Mouse (Mus musculus) neural tube, embryonic 11.5 days (tissue): ENCODE data around the gene Actg2. TPM values are rescaled to one million over a fixed set of nuclear protein-coding genes. Genes with fewer than 3 reads are reported as not detected.

Experiments used
- ATAC-seq: fragments of 200-750 bp; cut with Nextera tagmentation; 2 replicates; pipeline ENCODE4 v1.8.0; 2017; ENCODE audit warnings: moderate number of reproducible peaks, mild to moderate bottlenecking, moderate TSS enrichment, moderate library complexity; ENCODE audit not compliant: insufficient read depth, low FRiP score, low TSS enrichment
- DNase-seq: peaks from one replicate; pipeline ENCODE4 v3.0.0-alpha.2; 2015; ENCODE audit warnings: low spot score
- H3K27ac ChIP-seq: fragments of 300-500 bp; sonication (generic); 2 replicates; pipeline ENCODE4 v1.5.1; 2014; ENCODE audit warnings: low read depth, mild to moderate bottlenecking, low read length
- H3K27me3 ChIP-seq: fragments of 300-500 bp; sonication (generic); 2 replicates; pipeline ENCODE4 v1.6.1; 2014; ENCODE audit warnings: mild to moderate bottlenecking, low read length, mixed read lengths; ENCODE audit not compliant: control insufficient read depth, insufficient read depth
- H3K36me3 ChIP-seq: fragments of 300-500 bp; sonication (generic); 2 replicates; pipeline ENCODE4 v1.6.1; 2014; ENCODE audit warnings: mild to moderate bottlenecking, low read length, moderate library complexity, mixed read lengths; ENCODE audit not compliant: control insufficient read depth, insufficient read depth
- H3K4me1 ChIP-seq: fragments of 300-500 bp; sonication (generic); 2 replicates; pipeline ENCODE4 v1.6.1; 2014; ENCODE audit warnings: low read length, mixed read lengths; ENCODE audit not compliant: control insufficient read depth, insufficient read depth
- H3K4me2 ChIP-seq: fragments of 300-500 bp; sonication (generic); 2 replicates; pipeline ENCODE4 v1.6.1; 2014; ENCODE audit warnings: low read depth, mild to moderate bottlenecking, moderate library complexity
- H3K4me3 ChIP-seq: fragments of 300-500 bp; sonication (generic); 2 replicates; pipeline ENCODE4 v1.5.1; 2014; ENCODE audit warnings: low read depth, low read length
- H3K9ac ChIP-seq: fragments of 300-500 bp; sonication (generic); 2 replicates; pipeline ENCODE4 v1.6.1; 2014; ENCODE audit warnings: mild to moderate bottlenecking, low read length
- H3K9me3 ChIP-seq: fragments of 300-500 bp; sonication (generic); 2 replicates; pipeline ENCODE4 v1.6.1; 2016; ENCODE audit warnings: low read length; ENCODE audit not compliant: control insufficient read depth
- WGBS: fragments of 180-500 bp; shearing (Covaris S2); extraction: QIAGEN DNeasy Blood & Tissue Kit; methylation state at CpG from one replicate; pipeline ENCODE4 v1.1.7; 2014; 5-methylcytosine and 5-hydroxymethylcytosine counted together
- polyA plus RNA-seq: library from polyadenylated mRNA; unstranded; fragments of >200 nt; fragmentation: Nextera tagmentation; extraction: Ambion mirVana; gene quantifications from 2 replicates; pipeline ENCODE4 v1.2.1, GENCODE M21; 2014

Gene Actg2
- polyA plus RNA-seq, 1 experiment from 2014 or later = 0.66 TPM

DNA sequence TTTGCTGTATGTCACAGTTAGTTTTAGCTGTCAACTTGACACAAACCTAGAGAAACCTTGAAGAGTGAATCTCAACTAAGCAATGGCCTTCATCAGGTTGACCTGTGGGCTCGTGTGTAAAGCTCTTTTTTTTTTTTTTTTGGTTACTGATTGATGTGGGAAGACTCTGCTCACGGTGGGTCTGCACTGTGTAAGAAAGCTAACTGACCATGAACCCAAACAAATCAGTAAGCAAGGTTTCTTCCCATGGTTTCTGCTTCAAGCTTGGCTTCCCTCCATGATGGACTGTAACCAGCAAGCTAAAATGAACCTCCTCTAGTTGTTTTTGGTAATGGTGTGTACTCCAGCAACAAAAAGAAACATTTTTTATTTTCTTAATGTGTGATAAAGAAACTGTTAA is 56.9 kb downstream of the Actg2 start:
- Histone ChIP-seq H3K36me3 (peaks cover 4% of the 10 kb centered on the region), H3K9me3 (no peaks in the 10 kb centered on the region), H3K4me1 (no peaks in the 10 kb centered on the region), H3K4me3 (no peak overlapping the region), H3K4me2 (no peak overlapping the region), H3K9ac (no peak overlapping the region), H3K27me3 (no peaks in the 10 kb centered on the region), H3K27ac (no peak overlapping the region)
- no peak for ATAC-seq
- DNase-seq = no peak
- 80% methylated on average over 2 of the region's 2 CpGs for WGBS

DNA sequence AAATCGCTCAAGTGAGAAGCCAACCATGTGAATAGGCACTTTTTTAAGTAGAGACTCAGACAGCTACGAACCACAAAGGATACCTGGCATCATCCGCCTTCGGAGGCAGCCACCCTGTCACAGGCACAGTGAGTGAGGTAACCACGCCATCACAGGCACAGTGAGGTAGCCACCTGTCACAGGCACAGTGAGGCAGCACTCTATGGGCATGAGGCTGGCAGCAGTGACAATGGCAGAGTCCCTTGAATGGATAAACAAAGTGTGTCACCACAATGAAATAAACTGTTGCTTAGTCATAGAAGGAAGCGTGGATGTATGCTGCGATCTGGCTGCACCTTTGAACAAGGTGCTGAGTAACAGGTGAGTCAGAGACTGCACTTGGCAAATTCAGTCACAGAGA is 57.4 kb downstream of the Actg2 start:
- ATAC-seq (no peak), DNase-seq (no peak)
- no peaks in the 10 kb centered on the region for H3K4me1 ChIP-seq
- no peak overlapping the region for H3K4me3 ChIP-seq
- no peak overlapping the region for H3K4me2 ChIP-seq
- H3K27ac ChIP-seq = no peak overlapping the region
- H3K36me3 ChIP-seq = peaks cover 4% of the 10 kb centered on the region
- WGBS = 98% methylated on average over 7 of the region's 7 CpGs
- H3K27me3 ChIP-seq = no peaks in the 10 kb centered on the region
- H3K9me3 ChIP-seq = no peaks in the 10 kb centered on the region
- no peak overlapping the region for H3K9ac ChIP-seq

DNA sequence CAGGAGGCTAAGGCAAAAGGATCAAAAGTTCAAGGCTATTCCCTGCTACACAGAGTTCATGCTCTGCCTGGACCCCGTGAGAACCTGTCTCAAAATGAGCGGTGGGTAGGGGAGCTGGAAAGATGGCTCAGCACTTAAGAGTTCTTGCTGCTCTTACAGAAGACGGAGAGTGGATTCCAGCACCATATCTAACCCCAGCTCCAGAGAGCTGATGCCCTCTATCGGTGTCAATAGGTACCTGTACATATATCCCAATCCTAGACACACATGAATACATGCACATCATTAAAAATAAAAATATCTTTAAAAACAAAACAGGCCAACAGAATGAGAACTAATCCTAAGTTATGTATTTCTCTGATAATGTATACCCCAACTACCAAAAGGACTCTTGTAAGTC is 57.8 kb downstream of the Actg2 start:
- DNase-seq = no peak
- no peak overlapping the region for H3K4me2 ChIP-seq
- 75% methylated on average over 4 of the region's 4 CpGs for WGBS
- H3K9me3 ChIP-seq = no peaks in the 10 kb centered on the region
- no peaks in the 10 kb centered on the region for H3K27me3 ChIP-seq
- no peak overlapping the region for H3K27ac ChIP-seq
- no peak for ATAC-seq
- H3K4me1 ChIP-seq = no peaks in the 10 kb centered on the region
- no peak overlapping the region for H3K4me3 ChIP-seq
- H3K9ac ChIP-seq = no peak overlapping the region
- H3K36me3 ChIP-seq = peaks cover 4% of the 10 kb centered on the region; the same call in 1 of the 2 replicates

DNA sequence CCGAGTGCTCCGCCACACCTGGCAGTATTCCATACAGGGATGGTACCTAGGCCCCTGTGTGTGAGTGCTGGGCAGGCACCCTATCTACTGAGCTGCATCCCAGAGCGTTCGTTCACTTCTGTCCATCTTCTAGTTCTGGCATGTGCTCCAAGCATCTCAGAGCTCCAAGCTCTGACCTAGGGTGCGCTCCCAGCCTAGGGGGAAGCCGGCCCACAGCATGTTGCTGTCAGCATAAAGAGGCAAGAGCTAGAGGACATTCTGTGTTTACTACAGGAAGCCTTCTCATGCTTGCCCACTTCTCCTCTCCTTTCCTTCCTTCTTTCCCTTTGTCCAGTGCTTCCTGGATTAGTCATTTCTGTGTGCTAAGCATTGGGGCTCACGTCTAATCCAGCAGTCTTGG is 60.6 kb downstream of the Actg2 start:
- H3K4me3 ChIP-seq = no peak overlapping the region
- WGBS = 83% methylated on average over 7 of the region's 7 CpGs
- H3K4me2 ChIP-seq = no peak overlapping the region
- H3K9ac ChIP-seq = no peak overlapping the region
- DNase-seq (no peak), ATAC-seq (no peak)
- H3K36me3 ChIP-seq = no peaks in the 10 kb centered on the region
- no peaks in the 10 kb centered on the region for H3K9me3 ChIP-seq
- no peak overlapping the region for H3K27ac ChIP-seq
- no peaks in the 10 kb centered on the region for H3K4me1 ChIP-seq
- no peaks in the 10 kb centered on the region for H3K27me3 ChIP-seq

DNA sequence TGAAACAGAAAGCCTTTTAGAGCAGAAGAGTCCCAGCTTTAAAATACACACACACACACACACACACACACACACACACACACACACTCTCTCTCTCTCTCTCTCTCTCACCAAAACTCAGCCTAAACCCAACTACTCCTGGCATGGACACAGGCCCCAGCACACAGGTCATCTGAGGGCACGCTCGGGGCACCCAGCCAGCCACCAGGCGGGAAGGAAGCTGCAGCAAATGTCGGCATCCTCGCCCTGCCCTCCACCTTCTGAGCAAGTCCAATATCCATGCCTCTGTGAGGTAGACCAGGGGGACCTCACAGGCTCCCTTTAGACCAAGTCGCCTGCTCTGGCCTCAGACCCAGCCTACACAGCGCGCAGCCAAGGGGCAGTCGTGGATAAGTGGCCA is 62.8 kb downstream of the Actg2 start:
- H3K4me2 ChIP-seq = no peak overlapping the region
- no peak overlapping the region for H3K4me3 ChIP-seq
- 79% methylated on average over 9 of the region's 9 CpGs for WGBS
- ATAC-seq (no peak), DNase-seq (no peak)
- H3K9me3 ChIP-seq = no peaks in the 10 kb centered on the region
- no peaks in the 10 kb centered on the region for H3K27me3 ChIP-seq
- H3K4me1 ChIP-seq = no peaks in the 10 kb centered on the region
- H3K9ac ChIP-seq = no peak overlapping the region
- no peaks in the 10 kb centered on the region for H3K36me3 ChIP-seq
- no peak overlapping the region for H3K27ac ChIP-seq

DNA sequence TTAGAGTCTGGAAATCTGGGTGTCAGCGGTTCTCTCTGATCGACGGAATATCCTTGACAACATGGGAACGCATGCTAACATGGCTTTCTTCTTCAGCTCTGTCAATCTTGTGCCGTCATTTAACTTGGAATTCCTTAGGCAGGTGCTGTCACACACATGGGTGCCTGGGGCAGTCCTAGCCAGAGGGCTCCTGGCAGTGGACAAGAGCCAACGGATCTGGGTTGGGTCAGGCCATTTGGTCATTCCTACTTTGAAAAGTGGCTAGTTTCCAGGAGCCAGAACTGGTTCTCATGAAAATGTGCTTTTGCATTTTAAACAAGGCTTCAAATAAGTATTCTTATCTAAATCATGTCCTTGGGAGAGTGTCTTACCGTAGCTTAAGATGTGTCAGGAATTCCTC is 64.3 kb downstream of the Actg2 start:
- Histone ChIP-seq H3K9me3 (no peaks in the 10 kb centered on the region), H3K4me2 (no peak overlapping the region), H3K4me1 (no peaks in the 10 kb centered on the region), H3K9ac (no peak overlapping the region), H3K36me3 (no peaks in the 10 kb centered on the region), H3K27ac (no peak overlapping the region), H3K27me3 (no peaks in the 10 kb centered on the region), H3K4me3 (no peak overlapping the region)
- no peak for DNase-seq
- no peak for ATAC-seq
- WGBS = 90% methylated on average over 7 of the region's 7 CpGs

DNA sequence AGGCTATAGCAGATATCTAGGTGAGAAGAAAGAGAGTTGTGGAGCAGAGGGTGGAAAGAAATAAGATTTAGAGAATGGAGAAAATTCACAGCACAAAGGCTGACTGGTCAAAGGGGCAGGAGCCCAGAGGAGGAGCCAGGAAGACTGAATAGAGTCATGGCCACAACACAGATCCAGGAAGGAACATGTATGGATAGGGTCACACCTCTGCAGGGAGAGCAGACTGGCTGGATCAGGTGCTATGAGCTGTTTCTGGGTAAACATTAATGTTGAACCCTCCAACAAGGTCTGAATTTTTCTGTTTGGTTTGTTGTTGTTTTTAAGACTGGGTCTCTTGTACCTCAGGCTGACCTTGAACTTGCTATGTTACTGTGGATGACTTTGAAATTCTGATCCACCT is 72.1 kb downstream of the Actg2 start:
- Histone ChIP-seq H3K4me2 (no peak overlapping the region), H3K4me1 (no peaks in the 10 kb centered on the region), H3K4me3 (no peak overlapping the region), H3K27me3 (no peaks in the 10 kb centered on the region), H3K36me3 (no peaks in the 10 kb centered on the region), H3K27ac (no peak overlapping the region), H3K9me3 (no peaks in the 10 kb centered on the region), H3K9ac (no peak overlapping the region)
- no peak for DNase-seq
- ATAC-seq = no peak

Other genes with a start within 250 kb of the Actg2 start
- 43.1 and 45.7 TPM in 2 replicates for gene Mthfd2, start 210.4 kb downstream of the Actg2 start, polyA plus RNA-seq
- gene Mob1a, start 210.2 kb downstream of the Actg2 start, polyA plus RNA-seq = 69.5 and 72.3 TPM in 2 replicates
- 106 and 115 TPM in 2 replicates for gene Bola3, start 187.1 kb downstream of the Actg2 start, polyA plus RNA-seq
- gene Tet3, start 77.2 kb downstream of the Actg2 start, polyA plus RNA-seq = 47.3 and 48.8 TPM in 2 replicates
- gene Dguok, start 29.3 kb downstream of the Actg2 start, polyA plus RNA-seq = 56.3 and 63.0 TPM in 2 replicates
- gene Stambp, start 36.5 kb upstream of the Actg2 start, polyA plus RNA-seq = 24.7 and 27.9 TPM in 2 replicates
- not detected in 2 replicates for gene Clec4f, start 119.9 kb upstream of the Actg2 start, polyA plus RNA-seq
- gene Cd207, start 141.6 kb upstream of the Actg2 start, polyA plus RNA-seq = not detected in 2 replicates
- gene Vax2, start 175.0 kb upstream of the Actg2 start, polyA plus RNA-seq = not detected in 2 replicates
- not detected in 2 replicates for gene Atp6v1b1, start 206.7 kb upstream of the Actg2 start, polyA plus RNA-seq
- 0.26 TPM in 1 of 2 replicates, not detected in the other for gene Ankrd53, start 226.4 kb upstream of the Actg2 start, polyA plus RNA-seq
- 56.7 and 57.7 TPM in 2 replicates for gene Tex261, start 239.5 kb upstream of the Actg2 start, polyA plus RNA-seq